Mouse (Mus musculus) limb, embryonic 13.5 days (tissue): ENCODE data around the gene Inpp5k. TPM values are rescaled to one million over a fixed set of nuclear protein-coding genes. Genes with fewer than 3 reads are reported as not detected.

Experiments used
- ATAC-seq: fragments of 200-750 bp; cut with Nextera tagmentation; 2 replicates; pipeline ENCODE4 v1.8.0; 2017; ENCODE audit warnings: low read depth, moderate number of reproducible peaks, moderate TSS enrichment; ENCODE audit not compliant: low FRiP score
- H3K27ac ChIP-seq: fragments of 300-500 bp; sonication (generic); 2 replicates; pipeline ENCODE4 v1.5.1; 2015; ENCODE audit warnings: inconsistent platforms, mild to moderate bottlenecking, moderate library complexity
- H3K27me3 ChIP-seq: fragments of 300-500 bp; sonication (generic); 2 replicates; pipeline ENCODE4 v1.6.1; 2015; ENCODE audit warnings: mild to moderate bottlenecking, inconsistent platforms
- H3K36me3 ChIP-seq: fragments of 300-500 bp; sonication (generic); 2 replicates; pipeline ENCODE4 v1.6.1; 2015; ENCODE audit warnings: inconsistent platforms, mild to moderate bottlenecking, moderate library complexity
- H3K4me1 ChIP-seq: fragments of 300-500 bp; sonication (generic); 2 replicates; pipeline ENCODE4 v1.6.1; 2015; ENCODE audit warnings: inconsistent platforms
- H3K4me2 ChIP-seq: fragments of 300-500 bp; sonication (generic); replicated peaks from 2 replicates; pipeline ENCODE4 v1.6.1; 2015; ENCODE audit warnings: inconsistent platforms, mild to moderate bottlenecking, moderate library complexity
- H3K4me3 ChIP-seq: fragments of 300-500 bp; sonication (generic); 2 replicates; pipeline ENCODE4 v1.5.1; 2015; ENCODE audit warnings: moderate library complexity, mild to moderate bottlenecking, inconsistent platforms
- H3K9ac ChIP-seq: fragments of 300-500 bp; sonication (generic); 2 replicates; pipeline ENCODE4 v1.6.1; 2015; ENCODE audit warnings: mild to moderate bottlenecking, inconsistent platforms
- H3K9me3 ChIP-seq: fragments of 300-500 bp; sonication (generic); 2 replicates; pipeline ENCODE4 v1.6.1; 2016; ENCODE audit warnings: inconsistent platforms
- WGBS: fragments of 180-500 bp; shearing (Covaris S2); methylation state at CpG from one replicate; pipeline ENCODE4 v1.1.7; 2015; 5-methylcytosine and 5-hydroxymethylcytosine counted together
- polyA plus RNA-seq: library from polyadenylated mRNA; unstranded; fragments of >200 nt; fragmentation: Nextera tagmentation; extraction: Ambion mirVana; gene quantifications from 2 replicates; pipeline ENCODE4 v1.2.1, GENCODE M21; 2015

Inpp5k gene
- polyA plus RNA-seq, 1 experiment from 2014 or later, result 21.1 TPM

- H3K36me3 ChIP-seq, result peaks cover 54% of the 10 kb centered on the region
Observed at GRCm38 (mm10) chr11:75657841-75658240, 27.1 kb downstream of the Inpp5k start.

GRCm38 (mm10) chr11:75658311-75658710, 27.5 kb downstream of the Inpp5k start:
- no peak for ATAC-seq
- 92% methylated on average over 13 of the region's 13 CpGs for WGBS
- Histone ChIP-seq H3K4me1 (peaks cover 32% of the 10 kb centered on the region), H3K9me3 (no peaks in the 10 kb centered on the region), H3K36me3 (peaks cover 58% of the 10 kb centered on the region), H3K27ac (no peak overlapping the region), H3K27me3 (peaks cover 12% of the 10 kb centered on the region), H3K4me3 (no peak overlapping the region), H3K4me2 (no peak overlapping the region), H3K9ac (0 out of 2 replicates have a peak overlapping the region, but pooled peaks have one; percentile 19)

More at GRCm38 (mm10) chr11:75657841-75658240, 27.1 kb downstream of the Inpp5k start:
- Histone ChIP-seq H3K9me3 (no peaks in the 10 kb centered on the region), H3K4me3 (no peak overlapping the region), H3K27me3 (peaks cover 16% of the 10 kb centered on the region), H3K4me1 (peaks cover 36% of the 10 kb centered on the region), H3K9ac (no peak overlapping the region), H3K27ac (no peak overlapping the region), H3K4me2 (no peak overlapping the region)
- ATAC-seq, result no peak

DNA sequence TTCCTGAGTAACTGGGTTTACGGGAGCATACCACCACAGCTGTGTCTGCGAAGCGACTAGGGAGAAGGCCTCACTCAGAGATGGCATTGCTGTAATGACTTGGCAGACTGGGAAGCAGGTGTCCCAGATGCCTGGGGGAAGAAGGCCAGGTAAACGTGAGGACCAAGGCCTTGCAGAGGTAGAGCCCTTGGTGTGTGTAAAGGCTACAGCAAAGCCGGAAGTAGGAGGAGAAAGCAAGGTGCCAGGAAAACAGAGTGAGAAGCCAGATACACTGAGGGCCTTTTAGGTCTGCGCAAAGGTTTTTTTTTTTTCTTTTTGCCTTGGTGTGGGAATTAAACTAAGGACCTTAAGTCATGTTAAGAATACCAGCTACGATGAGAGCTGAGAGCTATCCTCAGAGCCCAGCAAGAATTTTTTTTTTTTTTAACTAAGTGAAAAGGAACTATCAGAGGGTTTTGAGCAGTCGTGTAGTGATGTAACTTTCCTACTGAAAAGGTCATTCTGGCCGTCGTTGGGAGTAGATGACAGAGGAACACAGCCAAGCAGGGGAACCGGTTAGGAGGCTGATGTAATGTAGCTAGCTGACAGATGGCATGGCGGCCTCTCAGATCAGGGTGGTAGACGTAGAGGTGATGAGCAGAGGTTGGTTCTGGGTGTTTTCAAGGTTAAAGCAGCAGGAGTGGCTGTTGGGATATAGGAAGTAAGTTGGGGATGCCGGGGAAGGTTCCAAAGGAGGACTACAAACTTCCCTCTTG, 28.4 kb downstream of the Inpp5k start:
- peaks cover 61% of the 10 kb centered on the region for H3K36me3 ChIP-seq
- peak overlapping the region; percentile 20; the same call in 1 of the 2 replicates for H3K9ac ChIP-seq
- H3K4me1 ChIP-seq, result peaks cover 25% of the 10 kb centered on the region
- ATAC-seq, result no peak
- H3K27me3 ChIP-seq, result peaks cover 9% of the 10 kb centered on the region; the same call in 1 of the 2 replicates
- no peak overlapping the region for H3K4me3 ChIP-seq
- H3K4me2 ChIP-seq, result no peak overlapping the region
- 74% methylated on average over 14 of the region's 14 CpGs for WGBS
- no peaks in the 10 kb centered on the region for H3K9me3 ChIP-seq
- no peak overlapping the region for H3K27ac ChIP-seq

- ATAC-seq, result no peak
Observed at GRCm38 (mm10) chr11:75660081-75660590, 29.3 kb downstream of the Inpp5k start.

GRCm38 (mm10) chr11:75660941-75661800, 30.4 kb downstream of the Inpp5k start:
- WGBS, result 85% methylated on average over 21 of the region's 21 CpGs
- Histone ChIP-seq H3K9me3 (no peaks in the 10 kb centered on the region), H3K4me3 (no peak overlapping the region), H3K27ac (no peak overlapping the region), H3K9ac (no peak overlapping the region), H3K36me3 (peaks cover 77% of the 10 kb centered on the region), H3K27me3 (no peaks in the 10 kb centered on the region), H3K4me2 (no peak overlapping the region), H3K4me1 (peaks cover 10% of the 10 kb centered on the region)
- no peak for ATAC-seq

More at GRCm38 (mm10) chr11:75660081-75660590, 29.3 kb downstream of the Inpp5k start:
- Histone ChIP-seq H3K27me3 (peaks cover under 1% of the 10 kb centered on the region; the same call in 1 of the 2 replicates), H3K4me2 (no peak overlapping the region), H3K9me3 (no peaks in the 10 kb centered on the region), H3K36me3 (peaks cover 67% of the 10 kb centered on the region), H3K27ac (no peak overlapping the region), H3K4me1 (peaks cover 16% of the 10 kb centered on the region), H3K4me3 (no peak overlapping the region), H3K9ac (no peak overlapping the region)
- 93% methylated on average over 12 of the region's 12 CpGs for WGBS

DNA sequence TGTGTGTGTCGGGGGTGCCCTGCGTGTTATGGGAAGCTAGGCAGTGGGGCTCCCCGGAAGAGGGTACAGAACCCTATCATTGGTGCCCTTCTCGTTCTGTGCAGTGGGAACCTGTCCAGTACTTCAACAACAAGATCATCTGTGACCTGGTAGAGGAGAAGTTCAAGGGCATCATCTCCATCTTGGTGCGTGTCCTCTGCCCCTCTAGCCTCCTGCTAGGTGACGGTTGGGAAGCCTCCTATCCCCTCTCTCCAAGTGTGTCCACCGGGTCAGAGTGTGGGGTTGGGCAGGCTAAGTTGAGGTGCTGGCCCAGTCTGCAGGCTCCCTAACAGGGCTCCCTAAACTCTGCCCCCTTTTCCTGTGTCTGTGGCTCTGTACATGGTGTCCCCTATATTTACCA, 31.3 kb downstream of the Inpp5k start:
- Histone ChIP-seq H3K27ac (no peak overlapping the region), H3K4me3 (no peak overlapping the region), H3K27me3 (no peaks in the 10 kb centered on the region), H3K36me3 (peaks cover 87% of the 10 kb centered on the region), H3K4me2 (no peak overlapping the region), H3K9ac (no peak overlapping the region), H3K4me1 (no peaks in the 10 kb centered on the region), H3K9me3 (no peaks in the 10 kb centered on the region)
- WGBS, result 94% methylated on average over 7 of the region's 7 CpGs
- ATAC-seq, result no peak

DNA sequence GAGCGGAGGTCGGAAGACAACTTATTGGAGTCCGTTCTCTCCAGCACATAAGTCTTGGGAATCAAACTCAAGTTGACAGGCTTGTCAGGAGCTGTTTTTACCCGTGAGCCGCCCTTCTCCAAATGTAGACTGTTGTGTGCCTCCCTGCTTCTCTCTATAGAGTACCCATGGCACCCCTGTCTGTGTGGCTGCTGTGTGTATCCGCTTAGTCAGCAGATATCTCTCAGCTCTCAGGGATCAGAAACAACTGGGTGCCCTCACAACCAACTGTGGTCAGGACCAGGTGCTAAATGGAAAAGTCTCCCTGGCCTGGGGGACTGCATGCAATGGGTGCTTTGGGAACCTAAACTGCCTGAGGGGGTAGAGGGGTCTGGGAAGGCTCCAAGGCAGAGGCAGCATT, 35.5 kb downstream of the Inpp5k start:
- H3K9me3 ChIP-seq, result no peaks in the 10 kb centered on the region
- WGBS, result 94% methylated on average over 6 of the region's 6 CpGs
- peaks cover 89% of the 10 kb centered on the region for H3K36me3 ChIP-seq
- no peaks in the 10 kb centered on the region for H3K4me1 ChIP-seq
- no peak overlapping the region for H3K9ac ChIP-seq
- H3K27me3 ChIP-seq, result no peaks in the 10 kb centered on the region
- no peak for ATAC-seq
- H3K4me3 ChIP-seq, result no peak overlapping the region
- no peak overlapping the region for H3K4me2 ChIP-seq
- H3K27ac ChIP-seq, result no peak overlapping the region

- WGBS, result 84% methylated on average over 3 of the region's 3 CpGs
- H3K4me3 ChIP-seq, result no peak overlapping the region
- H3K4me2 ChIP-seq, result no peak overlapping the region
- no peaks in the 10 kb centered on the region for H3K9me3 ChIP-seq
- no peaks in the 10 kb centered on the region for H3K27me3 ChIP-seq
- H3K4me1 ChIP-seq, result no peaks in the 10 kb centered on the region
- peaks cover 89% of the 10 kb centered on the region for H3K36me3 ChIP-seq
- H3K9ac ChIP-seq, result no peak overlapping the region
- ATAC-seq, result no peak
- no peak overlapping the region for H3K27ac ChIP-seq
Observed at GRCm38 (mm10) chr11:75668621-75669020, 37.8 kb downstream of the Inpp5k start.

DNA sequence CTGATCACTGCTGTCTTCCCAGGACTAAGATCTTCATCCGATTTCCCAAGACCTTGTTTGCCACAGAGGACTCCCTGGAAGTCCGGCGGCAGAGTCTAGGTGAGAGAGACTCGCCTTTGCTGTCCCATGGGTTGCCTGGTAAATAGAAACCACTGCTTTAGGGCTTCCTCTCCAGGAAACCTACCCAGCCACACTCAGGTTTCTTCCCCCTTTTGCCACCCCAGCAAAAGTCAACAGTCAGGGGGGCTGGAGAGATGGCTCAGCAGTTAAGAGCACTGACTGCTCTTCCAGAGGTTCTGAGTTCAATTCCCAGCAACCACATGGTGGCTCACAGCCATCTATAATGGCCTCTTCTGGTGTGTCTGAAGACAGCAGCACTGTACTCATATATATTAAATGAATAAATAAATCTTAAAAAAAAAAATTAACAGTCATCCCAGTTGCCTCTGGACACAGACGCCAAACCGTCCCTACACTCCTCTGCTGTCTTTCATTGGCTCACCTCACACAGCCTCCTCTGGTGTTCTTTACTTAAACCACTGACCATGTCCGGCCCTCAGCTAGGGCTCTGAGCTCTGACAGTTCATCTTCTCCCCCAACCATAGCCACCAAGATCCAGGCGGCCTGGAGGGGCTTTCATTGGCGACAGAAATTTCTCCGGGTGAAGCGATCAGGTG, 38.5 kb downstream of the Inpp5k start:
- no peak for ATAC-seq
- Histone ChIP-seq H3K4me2 (no peak overlapping the region), H3K36me3 (peaks cover 91% of the 10 kb centered on the region), H3K9ac (no peak overlapping the region), H3K4me3 (no peak overlapping the region), H3K9me3 (no peaks in the 10 kb centered on the region), H3K27me3 (no peaks in the 10 kb centered on the region), H3K27ac (no peak overlapping the region), H3K4me1 (no peaks in the 10 kb centered on the region)
- 87% methylated on average over 11 of the region's 11 CpGs for whole genome bisulfite sequencing

- no peak overlapping the region for H3K4me2 ChIP-seq
- H3K9ac ChIP-seq, result no peak overlapping the region
- no peak overlapping the region for H3K27ac ChIP-seq
- peaks cover 88% of the 10 kb centered on the region for H3K36me3 ChIP-seq
- no peak for ATAC-seq
- H3K9me3 ChIP-seq, result no peaks in the 10 kb centered on the region
- no peak overlapping the region for H3K4me3 ChIP-seq
- 86% methylated on average over 12 of the region's 12 CpGs for WGBS
- no peaks in the 10 kb centered on the region for H3K4me1 ChIP-seq
- H3K27me3 ChIP-seq, result no peaks in the 10 kb centered on the region
Observed at GRCm38 (mm10) chr11:75669853-75670200, 39.0 kb downstream of the Inpp5k start.

- peaks cover 71% of the 10 kb centered on the region for H3K36me3 ChIP-seq
- no peaks in the 10 kb centered on the region for H3K27me3 ChIP-seq
- H3K4me3 ChIP-seq, result no peak overlapping the region
- H3K27ac ChIP-seq, result no peak overlapping the region
- no peak overlapping the region for H3K9ac ChIP-seq
- H3K9me3 ChIP-seq, result no peaks in the 10 kb centered on the region
- 82% methylated on average over 22 of the region's 22 CpGs for WGBS
- H3K4me1 ChIP-seq, result no peaks in the 10 kb centered on the region
- ATAC-seq, result no peak
- H3K4me2 ChIP-seq, result no peak overlapping the region
Observed at GRCm38 (mm10) chr11:75671426-75672180, 40.8 kb downstream of the Inpp5k start.
